Mouse (Mus musculus): ENCODE results near the gene Srrm1. TPM values are rescaled to one million over a fixed set of nuclear protein-coding genes. Genes with fewer than 3 reads are reported as not detected.

Gene Srrm1
- polyA plus RNA-seq, 1 experiment from 2014 or later: 226 TPM

DNA sequence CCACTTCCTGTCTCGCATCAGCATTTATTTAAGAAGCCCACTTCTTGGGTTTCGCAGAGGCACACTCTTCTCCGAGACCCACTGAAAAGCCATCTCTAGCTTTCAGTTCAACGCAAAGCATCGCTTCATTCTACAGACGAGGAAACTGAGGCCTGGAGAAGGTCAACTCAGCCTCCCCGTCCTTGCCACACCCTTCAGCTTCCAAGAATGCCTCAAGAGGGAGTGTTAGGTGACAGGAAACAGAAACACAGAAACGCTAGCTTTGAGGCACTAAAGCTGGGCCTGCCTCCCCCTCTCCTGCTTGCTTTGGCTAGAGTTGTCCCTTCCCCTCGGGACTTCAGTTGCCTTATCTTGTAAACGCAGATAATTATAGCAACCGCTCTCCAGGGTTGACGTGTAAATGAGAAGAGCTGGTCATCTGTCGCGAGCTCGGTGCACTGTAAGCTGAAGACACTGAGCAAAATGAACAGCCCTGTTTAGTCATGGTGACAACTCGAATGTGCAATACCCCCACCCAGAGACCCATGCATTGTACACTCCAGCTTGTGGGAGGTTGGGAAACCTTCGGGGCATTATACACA lies 39.9 kb downstream of the Srrm1 start:
- Histone ChIP-seq H3K27me3 (replicated peaks) (no peaks in the 10 kb centered on the region), H3K9me3 (no peaks in the 10 kb centered on the region), H3K9ac (no peak overlapping the region), H3K36me3 (peaks cover 20% of the 10 kb centered on the region), H3K4me1 (peaks cover 22% of the 10 kb centered on the region), H3K4me3 (replicated peaks) (no peak overlapping the region), H3K4me2 (no peak overlapping the region), H3K27ac (peak overlapping the region; percentile 37)
- 46% methylated on average over 17 of the region's 17 CpGs for WGBS
- no peak for ATAC-seq (ENCODE audit: insufficient read depth, low FRiP score, low read depth)

DNA sequence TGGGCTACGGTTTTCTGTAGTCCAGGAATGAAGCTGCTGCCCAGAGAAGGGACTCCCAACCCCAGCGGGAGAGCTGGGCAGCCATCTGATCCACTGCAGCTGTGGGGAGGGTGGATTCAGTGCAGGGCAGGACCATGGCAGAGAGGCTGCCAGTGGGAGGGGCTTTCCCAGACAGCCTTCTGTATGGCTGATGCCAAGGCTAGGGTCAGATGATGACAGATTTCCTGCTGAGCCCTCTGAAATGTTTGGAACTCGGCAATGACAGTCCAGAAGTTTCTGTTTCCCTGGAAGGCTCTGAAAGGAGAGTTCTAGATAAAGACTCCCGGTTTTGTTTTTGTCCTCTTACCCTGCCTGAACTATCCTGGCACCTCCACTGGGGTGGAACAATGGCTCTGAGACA lies 40.4 kb downstream of the Srrm1 start:
- no peaks in the 10 kb centered on the region for H3K27me3 ChIP-seq (replicated peaks)
- 0 out of 2 replicates have a peak overlapping the region, but pooled peaks have one; percentile 16 for H3K4me2 ChIP-seq
- H3K36me3 ChIP-seq: peaks cover 20% of the 10 kb centered on the region
- 41% methylated on average over 4 of the region's 4 CpGs for WGBS
- peak; percentile 45; the same call in 1 of the 2 replicates for ATAC-seq (ENCODE audit: insufficient read depth, low FRiP score, low read depth)
- peak overlapping the region; percentile 49; the same call in 1 of the 2 replicates for H3K27ac ChIP-seq
- H3K4me3 ChIP-seq (replicated peaks): no peak overlapping the region
- peaks cover 22% of the 10 kb centered on the region for H3K4me1 ChIP-seq
- H3K9me3 ChIP-seq: no peaks in the 10 kb centered on the region
- no peak overlapping the region for H3K9ac ChIP-seq

DNA sequence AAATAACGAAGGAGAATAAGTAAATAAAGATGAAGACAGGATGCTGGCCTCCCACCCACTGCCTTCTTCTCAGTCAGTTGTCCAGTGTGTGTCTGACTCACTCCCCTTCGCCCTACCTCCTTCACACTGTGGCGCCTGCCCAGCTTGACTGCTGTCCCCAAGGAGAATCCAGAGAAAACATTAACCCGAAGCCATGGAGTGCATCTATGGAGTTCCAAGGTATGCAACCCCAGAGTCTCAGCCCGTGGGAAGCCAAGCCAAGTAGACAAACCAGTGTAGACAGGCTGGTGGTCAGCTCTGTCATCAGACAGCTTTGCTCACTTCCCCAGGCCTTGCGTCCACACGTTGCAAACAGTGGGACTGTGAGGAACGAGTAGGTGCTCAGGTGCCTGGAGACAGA lies 42.8 kb downstream of the Srrm1 start:
- Histone ChIP-seq H3K9ac (no peak overlapping the region), H3K4me1 (peaks cover 22% of the 10 kb centered on the region), H3K36me3 (peaks cover 2% of the 10 kb centered on the region), H3K27me3 (replicated peaks) (no peaks in the 10 kb centered on the region), H3K9me3 (no peaks in the 10 kb centered on the region), H3K4me3 (replicated peaks) (no peak overlapping the region), H3K27ac (no peak overlapping the region), H3K4me2 (no peak overlapping the region)
- WGBS: 76% methylated on average over 8 of the region's 8 CpGs
- no peak for ATAC-seq (ENCODE audit: insufficient read depth, low FRiP score, low read depth)

DNA sequence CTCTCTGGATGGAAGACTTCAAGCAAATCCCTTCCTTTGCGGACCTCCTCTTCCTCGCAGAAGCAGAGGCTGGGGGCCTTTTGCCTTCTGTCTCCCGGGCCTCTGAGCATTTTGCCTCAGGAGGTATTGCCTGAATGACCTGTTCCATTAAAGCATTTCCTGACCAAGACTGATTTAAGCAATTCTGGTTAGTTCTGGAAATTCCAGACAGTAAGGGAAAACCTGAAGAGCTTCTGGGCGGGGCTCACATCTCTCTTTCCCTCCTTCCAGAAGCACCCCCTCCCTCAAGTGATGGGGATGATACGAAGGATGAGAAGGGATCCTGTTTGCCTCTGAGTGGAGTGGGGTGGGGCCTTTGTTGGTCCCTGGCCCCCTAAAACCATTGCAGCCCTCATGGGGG lies 43.4 kb downstream of the Srrm1 start:
- Histone ChIP-seq H3K9ac (no peak overlapping the region), H3K4me2 (no peak overlapping the region), H3K27ac (no peak overlapping the region), H3K9me3 (no peaks in the 10 kb centered on the region), H3K4me1 (peaks cover 22% of the 10 kb centered on the region), H3K36me3 (no peaks in the 10 kb centered on the region), H3K4me3 (replicated peaks) (no peak overlapping the region), H3K27me3 (replicated peaks) (no peaks in the 10 kb centered on the region)
- no peak for ATAC-seq (ENCODE audit: insufficient read depth, low FRiP score, low read depth)
- 49% methylated on average over 5 of the region's 5 CpGs for WGBS

DNA sequence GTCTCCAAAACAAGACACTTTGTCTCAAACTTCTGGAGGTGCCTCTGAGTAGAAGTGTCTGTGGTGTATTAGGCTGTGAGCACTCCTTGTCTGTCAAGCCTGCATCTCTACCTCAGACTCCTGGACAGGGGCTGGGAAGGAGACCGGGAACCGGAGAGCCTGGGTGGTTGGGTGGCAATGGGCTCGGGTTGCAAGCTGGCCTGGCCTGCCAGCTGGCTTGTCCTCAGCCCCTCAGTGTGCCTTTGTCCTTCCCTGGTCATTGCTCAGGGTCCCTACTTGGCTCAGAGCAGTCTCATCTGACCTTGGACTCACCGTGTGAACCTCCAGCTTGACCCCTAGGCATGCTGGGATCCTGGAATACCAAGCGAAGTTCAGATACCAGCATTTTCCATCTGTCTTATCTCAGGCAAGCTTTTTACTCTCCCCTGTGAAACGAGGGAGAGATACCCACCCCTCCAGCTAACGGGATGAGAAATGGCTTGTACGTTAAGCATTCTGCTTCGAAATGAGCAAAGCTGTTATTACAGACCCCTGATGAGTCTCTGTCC lies 43.9 kb downstream of the Srrm1 start:
- no peaks in the 10 kb centered on the region for H3K27me3 ChIP-seq (replicated peaks)
- ATAC-seq (ENCODE audit: insufficient read depth, low FRiP score, low read depth): no peak
- H3K9ac ChIP-seq: no peak overlapping the region
- no peak overlapping the region for H3K27ac ChIP-seq
- no peaks in the 10 kb centered on the region for H3K9me3 ChIP-seq
- peaks cover 22% of the 10 kb centered on the region for H3K4me1 ChIP-seq
- WGBS: 47% methylated on average over 9 of the region's 9 CpGs
- no peaks in the 10 kb centered on the region for H3K36me3 ChIP-seq
- H3K4me2 ChIP-seq: no peak overlapping the region
- no peak overlapping the region for H3K4me3 ChIP-seq (replicated peaks)

DNA sequence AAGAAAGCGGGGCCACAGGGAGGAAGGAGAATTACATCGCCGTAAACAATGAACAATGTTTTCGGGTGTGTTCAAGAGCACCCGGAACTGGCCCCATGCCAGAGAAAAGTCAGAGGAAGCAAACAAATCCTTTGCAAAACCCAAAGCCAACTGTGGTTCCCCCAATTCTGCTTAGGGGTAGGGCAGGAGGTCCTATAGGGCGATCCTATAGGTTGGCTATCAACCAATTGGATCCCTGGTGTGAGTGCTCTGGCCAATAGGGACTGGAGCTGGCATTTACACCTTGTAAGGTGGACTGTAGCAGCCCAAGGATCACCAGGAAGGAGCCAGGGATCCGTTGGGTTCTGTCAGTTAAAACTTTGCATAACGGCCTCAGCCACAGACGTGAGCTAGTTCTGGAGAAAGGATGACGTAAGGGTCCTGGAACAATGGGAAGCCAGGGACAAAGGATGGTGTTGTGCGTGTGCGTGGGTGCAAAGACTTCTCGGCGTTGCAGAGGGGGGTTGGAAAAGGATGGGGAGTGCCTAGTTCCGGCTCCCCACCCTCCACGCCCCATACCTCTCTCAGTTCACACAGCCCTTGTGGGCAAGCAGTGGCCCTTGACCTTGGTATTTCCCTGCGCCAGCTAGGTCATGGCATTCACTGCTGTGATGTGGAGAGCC lies 46.0 kb downstream of the Srrm1 start:
- H3K9ac ChIP-seq: no peak overlapping the region
- H3K4me3 ChIP-seq (replicated peaks): no peak overlapping the region
- 0 out of 2 replicates have a peak, but pooled peaks cover 4% of the 10 kb centered on the region for H3K4me1 ChIP-seq
- no peak overlapping the region for H3K4me2 ChIP-seq
- no peak; the same call in 1 of the 2 replicates for ATAC-seq (ENCODE audit: insufficient read depth, low FRiP score, low read depth)
- no peaks in the 10 kb centered on the region for H3K36me3 ChIP-seq
- 0 out of 2 replicates have a peak overlapping the region, but pooled peaks have one; percentile 14 for H3K27ac ChIP-seq
- H3K27me3 ChIP-seq (replicated peaks): no peaks in the 10 kb centered on the region
- 43% methylated on average over 17 of the region's 17 CpGs for WGBS
- H3K9me3 ChIP-seq: no peaks in the 10 kb centered on the region

DNA sequence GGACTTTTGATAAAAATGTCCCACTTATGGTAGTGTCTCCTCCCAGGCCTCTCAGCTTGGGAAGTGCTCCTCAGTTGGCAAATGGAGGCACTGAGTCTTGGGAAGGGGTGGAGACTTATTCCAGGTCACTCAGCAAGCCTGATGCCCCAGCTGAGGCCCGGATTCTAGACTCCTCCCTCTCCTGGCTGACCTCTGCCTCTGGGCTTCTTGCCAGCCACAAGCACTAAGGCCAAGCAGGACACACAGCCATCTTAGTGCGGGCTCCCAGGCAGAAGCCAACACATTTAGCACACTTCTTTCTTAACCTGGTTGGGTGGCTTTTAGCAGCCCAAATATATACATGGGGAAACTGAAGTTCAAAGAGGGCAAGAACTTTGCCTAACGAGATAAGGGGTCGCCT lies 46.6 kb downstream of the Srrm1 start:
- Histone ChIP-seq H3K4me2 (no peak overlapping the region), H3K36me3 (no peaks in the 10 kb centered on the region), H3K27me3 (replicated peaks) (no peaks in the 10 kb centered on the region), H3K4me3 (replicated peaks) (no peak overlapping the region), H3K9me3 (no peaks in the 10 kb centered on the region), H3K9ac (no peak overlapping the region), H3K27ac (no peak overlapping the region), H3K4me1 (0 out of 2 replicates have a peak, but pooled peaks cover 4% of the 10 kb centered on the region)
- no peak for ATAC-seq (ENCODE audit: insufficient read depth, low FRiP score, low read depth)
- WGBS: 52% methylated on average over 4 of the region's 4 CpGs

DNA sequence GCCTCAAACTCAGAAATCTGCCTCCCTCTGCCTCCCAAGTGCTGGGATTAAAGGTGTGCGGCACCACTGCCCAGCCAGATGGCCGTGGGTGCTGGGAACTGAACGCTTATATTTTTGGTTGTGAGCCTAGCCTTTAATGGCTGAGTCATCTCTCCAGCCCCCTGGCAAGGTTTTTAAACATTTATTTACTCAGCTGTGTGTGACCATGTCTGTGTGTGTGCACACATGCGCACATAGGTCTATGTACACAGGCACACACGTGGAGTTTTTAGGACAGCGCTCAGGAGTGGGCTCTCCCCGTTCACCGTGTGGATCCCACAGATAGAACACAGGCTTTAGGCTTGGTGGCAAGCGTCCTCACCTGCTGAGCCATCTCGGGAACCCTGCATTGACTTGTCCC lies 50.9 kb downstream of the Srrm1 start:
- Histone ChIP-seq H3K9me3 (no peaks in the 10 kb centered on the region), H3K4me2 (no peak overlapping the region), H3K27ac (no peak overlapping the region), H3K27me3 (replicated peaks) (no peaks in the 10 kb centered on the region), H3K9ac (no peak overlapping the region), H3K4me1 (0 out of 2 replicates have a peak, but pooled peaks cover 7% of the 10 kb centered on the region), H3K36me3 (no peaks in the 10 kb centered on the region), H3K4me3 (replicated peaks) (no peak overlapping the region)
- peak; percentile 47 for ATAC-seq (ENCODE audit: insufficient read depth, low FRiP score, low read depth)
- 67% methylated on average over 10 of the region's 10 CpGs for WGBS

DNA sequence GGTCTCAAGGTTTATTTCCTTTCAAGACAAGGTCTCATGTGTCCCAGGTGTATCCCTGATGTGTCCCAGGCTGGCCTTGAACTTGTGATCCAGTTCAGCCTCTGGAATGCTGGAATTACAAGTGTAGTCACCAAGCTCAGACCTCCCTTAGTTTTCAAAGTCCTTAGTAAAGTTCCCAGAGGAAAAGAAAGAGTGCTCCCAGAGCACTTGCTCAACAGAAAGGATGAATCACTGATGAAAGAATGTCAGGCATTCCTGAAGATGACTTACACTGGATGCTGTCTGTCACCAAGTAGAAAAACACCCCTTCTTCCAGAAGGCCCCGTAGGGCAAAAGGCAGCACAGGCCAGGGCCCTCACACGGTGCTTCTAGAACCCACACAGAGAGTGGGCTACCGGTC lies 52.0 kb downstream of the Srrm1 start:
- 60% methylated on average over 3 of the region's 3 CpGs for WGBS
- no peaks in the 10 kb centered on the region for H3K27me3 ChIP-seq (replicated peaks)

DNA sequence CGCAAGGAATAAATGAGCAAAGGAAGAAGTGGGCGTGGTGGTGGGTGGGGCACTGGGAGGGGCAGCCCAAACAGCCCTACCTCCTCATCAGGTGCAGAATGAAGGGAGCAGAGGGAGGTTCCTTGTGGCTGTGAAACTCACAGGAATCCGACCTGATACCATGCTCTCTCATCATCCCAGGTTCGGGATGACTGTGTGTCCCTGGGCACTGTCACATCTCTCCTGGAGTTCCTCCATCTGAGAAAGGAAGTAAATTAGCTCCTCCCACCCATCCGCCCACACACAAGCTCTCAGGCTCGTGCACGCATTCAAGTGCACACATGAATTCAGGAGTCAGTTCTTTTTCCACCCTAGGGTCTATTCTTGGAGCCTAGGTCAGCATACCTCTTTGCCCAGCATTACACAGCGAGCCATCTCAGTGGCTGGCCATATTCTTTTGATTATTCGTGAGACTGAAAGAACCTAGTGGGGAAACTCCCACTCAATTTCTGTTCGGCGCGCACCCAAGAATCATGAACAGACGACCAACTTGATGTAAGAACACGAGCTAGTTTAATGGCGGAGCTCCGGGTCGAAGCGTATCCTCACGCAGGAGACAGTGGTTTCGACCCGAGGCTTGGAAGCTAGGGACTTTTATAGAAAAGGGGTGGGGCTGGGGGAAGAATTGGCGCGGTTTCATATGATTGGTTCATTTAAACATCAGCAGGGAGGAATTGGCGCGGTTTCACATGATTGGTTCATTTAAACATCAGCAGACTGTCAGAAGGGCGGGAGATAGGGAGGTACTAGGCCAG lies 52.7 kb downstream of the Srrm1 start:
- ATAC-seq (ENCODE audit: insufficient read depth, low FRiP score, low read depth): no peak
- Histone ChIP-seq H3K27ac (no peak overlapping the region), H3K36me3 (no peaks in the 10 kb centered on the region), H3K27me3 (replicated peaks) (no peaks in the 10 kb centered on the region), H3K4me1 (0 out of 2 replicates have a peak, but pooled peaks cover 7% of the 10 kb centered on the region), H3K9ac (no peak overlapping the region), H3K4me2 (no peak overlapping the region), H3K9me3 (no peaks in the 10 kb centered on the region), H3K4me3 (replicated peaks) (no peak overlapping the region)
- WGBS: 90% methylated on average over 26 of the region's 26 CpGs

More for the DNA sequence above, 52.0 kb downstream of the Srrm1 start:
- Histone ChIP-seq H3K4me2 (no peak overlapping the region), H3K4me3 (replicated peaks) (no peak overlapping the region), H3K9me3 (no peaks in the 10 kb centered on the region), H3K4me1 (0 out of 2 replicates have a peak, but pooled peaks cover 7% of the 10 kb centered on the region), H3K36me3 (no peaks in the 10 kb centered on the region), H3K27ac (no peak overlapping the region), H3K9ac (no peak overlapping the region)
- ATAC-seq (ENCODE audit: insufficient read depth, low FRiP score, low read depth): no peak

DNA sequence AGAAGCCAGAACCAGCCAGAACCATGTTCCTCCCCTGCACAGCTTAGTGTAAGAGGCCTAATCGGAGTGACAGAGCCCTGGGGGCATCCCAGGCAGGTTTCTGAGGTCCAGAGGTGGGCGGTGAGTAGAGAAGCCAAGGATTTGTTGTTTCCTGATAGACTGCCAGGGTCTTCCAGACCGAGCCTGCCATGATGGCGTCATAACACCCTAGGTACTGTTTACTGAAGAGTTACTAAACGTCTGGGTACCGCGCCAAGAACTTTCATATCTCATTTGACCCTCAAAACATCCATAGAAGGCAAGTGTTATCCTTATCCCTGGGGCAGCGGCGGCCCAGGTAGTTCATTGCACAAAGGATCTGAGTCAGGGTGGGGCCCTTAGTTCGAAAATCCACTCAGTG lies 54.4 kb downstream of the Srrm1 start:
- H3K36me3 ChIP-seq: no peaks in the 10 kb centered on the region
- WGBS: 78% methylated on average over 10 of the region's 10 CpGs

More for the DNA sequence above, 54.4 kb downstream of the Srrm1 start:
- no peaks in the 10 kb centered on the region for H3K27me3 ChIP-seq (replicated peaks)
- H3K4me1 ChIP-seq: 0 out of 2 replicates have a peak, but pooled peaks cover 7% of the 10 kb centered on the region
- no peak overlapping the region for H3K9ac ChIP-seq
- H3K4me2 ChIP-seq: no peak overlapping the region
- H3K4me3 ChIP-seq (replicated peaks): no peak overlapping the region
- no peak for ATAC-seq (ENCODE audit: insufficient read depth, low FRiP score, low read depth)
- no peaks in the 10 kb centered on the region for H3K9me3 ChIP-seq
- no peak overlapping the region for H3K27ac ChIP-seq

All from stomach, embryonic 15.5 days (tissue).